Mouse (Mus musculus): Measurements from ENCODE around the gene Olfr92. TPM values are rescaled to one million over a fixed set of nuclear protein-coding genes. Genes with fewer than 3 reads are reported as not detected.
"Not testable (repeated sequence)": the region's sequence is repeated elsewhere in the genome, so short reads cannot be mapped to it uniquely, and the experiment has no call there.

The Olfr92 gene
- polyA plus RNA-seq (2016; fragmentation: Nextera tagmentation; extraction: Ambion mirVana) = not detected in 2 replicates

- Histone ChIP-seq H3K4me2 (no peak within 1 kb of the TSS), H3K9me3 (replicated peaks) (no peaks in the 10 kb centered on the region), H3K36me3 (no peaks in the 10 kb centered on the region), H3K4me3 (no peak within 1 kb of the TSS), H3K27me3 (replicated peaks) (no peaks in the 10 kb centered on the region), H3K9ac (no peak within 1 kb of the TSS), H3K4me1 (replicated peaks) (no peaks in the 10 kb centered on the region), H3K27ac (ENCODE audit: poor library complexity, severe bottlenecking) (no peak within 1 kb of the TSS)
- ATAC-seq (ENCODE audit: insufficient number of reproducible peaks, low FRiP score) = no peak
- 78% methylated on average over 2 of the region's 2 CpGs for WGBS
Observed at GRCm38 (mm10) chr17:37119988-37120387, at the start of gene Olfr92. Gene Olfr92, minus strand, starts transcription at chr17:37120088.

- Histone ChIP-seq H3K4me3 (no peak within 1 kb of the TSS), H3K27ac (ENCODE audit: poor library complexity, severe bottlenecking) (no peak within 1 kb of the TSS), H3K36me3 (no peaks in the 10 kb centered on the region), H3K9me3 (replicated peaks) (no peaks in the 10 kb centered on the region), H3K4me2 (no peak within 1 kb of the TSS), H3K9ac (no peak within 1 kb of the TSS), H3K27me3 (replicated peaks) (no peaks in the 10 kb centered on the region), H3K4me1 (replicated peaks) (no peaks in the 10 kb centered on the region)
- ATAC-seq (ENCODE audit: insufficient number of reproducible peaks, low FRiP score) = no peak
Observed at GRCm38 (mm10) chr17:37161394-37161793, 41.5 kb upstream of the Olfr92 start, which contains the start of gene Olfr93. Gene Olfr93, minus strand, starts transcription at chr17:37161494.

GRCm38 (mm10) chr17:37131366-37131765, 11.5 kb upstream of the Olfr92 start:
- not testable (repeated sequence) for H3K9ac ChIP-seq; H3K4me3 ChIP-seq; H3K4me2 ChIP-seq; H3K27me3 ChIP-seq (replicated peaks); H3K36me3 ChIP-seq; H3K4me1 ChIP-seq (replicated peaks); H3K9me3 ChIP-seq (replicated peaks); ATAC-seq (ENCODE audit: insufficient number of reproducible peaks, low FRiP score); H3K27ac ChIP-seq (ENCODE audit: poor library complexity, severe bottlenecking)
- 58% methylated on average over 4 of the region's 4 CpGs for WGBS

- H3K9me3 ChIP-seq (replicated peaks) = no peaks in the 10 kb centered on the region
- no peak within 1 kb of the TSS for H3K4me2 ChIP-seq
- no peak for ATAC-seq (ENCODE audit: insufficient number of reproducible peaks, low FRiP score)
- H3K27ac ChIP-seq (ENCODE audit: poor library complexity, severe bottlenecking) = no peak within 1 kb of the TSS
- H3K4me3 ChIP-seq = no peak within 1 kb of the TSS
- WGBS = 78% methylated on average over 1 of the region's 1 CpGs
- no peaks in the 10 kb centered on the region for H3K27me3 ChIP-seq (replicated peaks)
- H3K36me3 ChIP-seq = no peaks in the 10 kb centered on the region
- no peaks in the 10 kb centered on the region for H3K4me1 ChIP-seq (replicated peaks)
- no peak within 1 kb of the TSS for H3K9ac ChIP-seq
Observed at GRCm38 (mm10) chr17:37098178-37098577, 21.7 kb downstream of the Olfr92 start, which contains the start of gene Olfr91. Gene Olfr91, minus strand, starts transcription at chr17:37098278.

- no peaks in the 10 kb centered on the region for H3K4me1 ChIP-seq (replicated peaks)
- H3K9me3 ChIP-seq (replicated peaks) = no peaks in the 10 kb centered on the region
- no peak overlapping the region for H3K27ac ChIP-seq (ENCODE audit: poor library complexity, severe bottlenecking)
- no peak for ATAC-seq (ENCODE audit: insufficient number of reproducible peaks, low FRiP score)
- WGBS = 74% methylated on average over 5 of the region's 5 CpGs
- H3K4me2 ChIP-seq = no peak overlapping the region
- no peak overlapping the region for H3K9ac ChIP-seq
- no peaks in the 10 kb centered on the region for H3K27me3 ChIP-seq (replicated peaks)
- no peaks in the 10 kb centered on the region for H3K36me3 ChIP-seq
- H3K4me3 ChIP-seq = no peak overlapping the region
Observed at GRCm38 (mm10) chr17:37093289-37093688, 26.6 kb downstream of the Olfr92 start.

GRCm38 (mm10) chr17:37092198-37092597, 27.7 kb downstream of the Olfr92 start:
- H3K4me2 ChIP-seq = no peak overlapping the region
- 67% methylated on average over 1 of the region's 1 CpGs for WGBS
- H3K36me3 ChIP-seq = no peaks in the 10 kb centered on the region
- H3K27me3 ChIP-seq (replicated peaks) = no peaks in the 10 kb centered on the region
- ATAC-seq (ENCODE audit: insufficient number of reproducible peaks, low FRiP score) = no peak
- H3K9ac ChIP-seq = no peak overlapping the region
- H3K27ac ChIP-seq (ENCODE audit: poor library complexity, severe bottlenecking) = no peak overlapping the region
- H3K9me3 ChIP-seq (replicated peaks) = no peaks in the 10 kb centered on the region
- no peaks in the 10 kb centered on the region for H3K4me1 ChIP-seq (replicated peaks)
- H3K4me3 ChIP-seq = no peak overlapping the region

- ATAC-seq (ENCODE audit: insufficient number of reproducible peaks, low FRiP score) = no peak
Observed at GRCm38 (mm10) chr17:37088399-37088798, 31.5 kb downstream of the Olfr92 start, which contains the start of gene Olfr90. Gene Olfr90, minus strand, starts transcription at chr17:37088499.

GRCm38 (mm10) chr17:37085545-37085944, 34.3 kb downstream of the Olfr92 start:
- no peak overlapping the region for H3K4me2 ChIP-seq
- H3K36me3 ChIP-seq = no peaks in the 10 kb centered on the region
- H3K4me3 ChIP-seq = no peak overlapping the region
- ATAC-seq (ENCODE audit: insufficient number of reproducible peaks, low FRiP score) = no peak
- H3K27ac ChIP-seq (ENCODE audit: poor library complexity, severe bottlenecking) = no peak overlapping the region
- no peak overlapping the region for H3K9ac ChIP-seq
- H3K27me3 ChIP-seq (replicated peaks) = no peaks in the 10 kb centered on the region
- H3K9me3 ChIP-seq (replicated peaks) = no peaks in the 10 kb centered on the region
- 59% methylated on average over 10 of the region's 10 CpGs for WGBS
- no peaks in the 10 kb centered on the region for H3K4me1 ChIP-seq (replicated peaks)

More at GRCm38 (mm10) chr17:37088399-37088798, 31.5 kb downstream of the Olfr92 start, which contains the start of gene Olfr90:
- no peak within 1 kb of the TSS for H3K4me3 ChIP-seq
- H3K4me2 ChIP-seq = no peak within 1 kb of the TSS
- H3K27me3 ChIP-seq (replicated peaks) = no peaks in the 10 kb centered on the region
- no peak within 1 kb of the TSS for H3K9ac ChIP-seq
- H3K9me3 ChIP-seq (replicated peaks) = no peaks in the 10 kb centered on the region
- H3K4me1 ChIP-seq (replicated peaks) = no peaks in the 10 kb centered on the region
- no peaks in the 10 kb centered on the region for H3K36me3 ChIP-seq
- no peak within 1 kb of the TSS for H3K27ac ChIP-seq (ENCODE audit: poor library complexity, severe bottlenecking)

- no peak overlapping the region for H3K4me2 ChIP-seq
- no peak overlapping the region for H3K27ac ChIP-seq (ENCODE audit: poor library complexity, severe bottlenecking)
- H3K27me3 ChIP-seq (replicated peaks) = no peaks in the 10 kb centered on the region
- no peaks in the 10 kb centered on the region for H3K9me3 ChIP-seq (replicated peaks)
- 0 out of 2 replicates have a peak, but pooled peaks cover 6% of the 10 kb centered on the region for H3K4me1 ChIP-seq (replicated peaks)
- no peak for ATAC-seq (ENCODE audit: insufficient number of reproducible peaks, low FRiP score)
- no peaks in the 10 kb centered on the region for H3K36me3 ChIP-seq
- no peak overlapping the region for H3K9ac ChIP-seq
- H3K4me3 ChIP-seq = no peak overlapping the region
- WGBS = 65% methylated on average over 5 of the region's 5 CpGs
Observed at GRCm38 (mm10) chr17:37084632-37085031, 35.3 kb downstream of the Olfr92 start.

- no peaks in the 10 kb centered on the region for H3K27me3 ChIP-seq (replicated peaks)
- H3K36me3 ChIP-seq = no peaks in the 10 kb centered on the region
- no peak overlapping the region for H3K27ac ChIP-seq (ENCODE audit: poor library complexity, severe bottlenecking)
- 0 out of 2 replicates have a peak, but pooled peaks cover 6% of the 10 kb centered on the region for H3K4me1 ChIP-seq (replicated peaks)
- 6% methylated on average over 6 of the region's 8 CpGs for WGBS
- no peaks in the 10 kb centered on the region for H3K9me3 ChIP-seq (replicated peaks)
- peak; percentile 47; the same call in 1 of the 2 replicates for ATAC-seq (ENCODE audit: insufficient number of reproducible peaks, low FRiP score)
- no peak overlapping the region for H3K4me2 ChIP-seq
- no peak overlapping the region for H3K9ac ChIP-seq
- H3K4me3 ChIP-seq = no peak overlapping the region
Observed at GRCm38 (mm10) chr17:37083327-37083726, 36.6 kb downstream of the Olfr92 start.

GRCm38 (mm10) chr17:37081659-37082058, 38.2 kb downstream of the Olfr92 start:
- Histone ChIP-seq H3K36me3 (no peaks in the 10 kb centered on the region), H3K9ac (no peak overlapping the region), H3K9me3 (replicated peaks) (no peaks in the 10 kb centered on the region), H3K4me3 (no peak overlapping the region), H3K27ac (ENCODE audit: poor library complexity, severe bottlenecking) (no peak overlapping the region), H3K27me3 (replicated peaks) (no peaks in the 10 kb centered on the region), H3K4me2 (no peak overlapping the region), H3K4me1 (replicated peaks) (0 out of 2 replicates have a peak, but pooled peaks cover 6% of the 10 kb centered on the region)
- 84% methylated on average over 4 of the region's 4 CpGs for WGBS
- no peak for ATAC-seq (ENCODE audit: insufficient number of reproducible peaks, low FRiP score)

GRCm38 (mm10) chr17:37080119-37080518, 39.8 kb downstream of the Olfr92 start:
- Histone ChIP-seq H3K27me3 (replicated peaks) (no peaks in the 10 kb centered on the region), H3K4me2 (no peak overlapping the region), H3K4me3 (no peak overlapping the region), H3K9ac (no peak overlapping the region), H3K27ac (ENCODE audit: poor library complexity, severe bottlenecking) (no peak overlapping the region), H3K9me3 (replicated peaks) (no peaks in the 10 kb centered on the region), H3K4me1 (replicated peaks) (0 out of 2 replicates have a peak, but pooled peaks cover 6% of the 10 kb centered on the region), H3K36me3 (no peaks in the 10 kb centered on the region)
- no peak for ATAC-seq (ENCODE audit: insufficient number of reproducible peaks, low FRiP score)
- 12% methylated on average over 5 of the region's 5 CpGs for WGBS

Data from heart, embryonic 12.5 days (tissue).